Mouse (Mus musculus) heart, adult 2 months (tissue): Measurements from ENCODE around the gene Trpm4.

Source experiments
- EP300 ChIP-seq: fragments of 200-500 bp; IDR thresholded peaks from 2 replicates; pipeline ENCODE4 v1.6.1; 2011; ENCODE audit warnings: low read depth, low read length, control low read depth; ENCODE audit not compliant: insufficient read depth
- POLR2A ChIP-seq: fragments of 200-500 bp; IDR thresholded peaks from 2 replicates; pipeline ENCODE4 v1.6.1; 2011; ENCODE audit warnings: mild to moderate bottlenecking, low read depth, low read length, control low read depth; ENCODE audit not compliant: insufficient read depth

DNA sequence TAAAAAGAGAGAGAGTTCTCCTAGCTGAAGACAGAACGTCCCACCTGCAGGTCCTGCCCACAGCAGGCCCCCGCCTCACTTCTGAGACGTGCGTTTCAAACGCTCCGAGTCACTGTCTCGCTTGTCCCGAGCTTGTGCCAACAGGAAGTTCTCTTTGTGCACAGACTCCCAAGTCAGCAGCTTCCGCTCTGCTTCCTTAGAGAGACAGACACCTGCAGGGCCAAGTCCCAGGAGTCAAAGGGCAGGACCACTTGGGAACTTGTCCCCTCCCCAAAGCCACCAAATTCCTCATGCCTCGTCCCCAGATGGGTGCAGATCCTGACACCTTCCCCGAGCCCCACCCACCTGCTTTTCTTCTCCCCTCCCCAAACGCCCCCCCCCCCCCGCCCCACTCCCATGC is 28.7 kb downstream of the Trpm4 start:
- TF ChIP-seq POLR2A: no peak
- TF ChIP-seq EP300: no peak
